Mouse (Mus musculus): ENCODE results near the gene Khdc3.
"Not testable (repeated sequence)": the region's sequence is repeated elsewhere in the genome, so short reads cannot be mapped to it uniquely, and the experiment has no call there.

Gene Khdc3

GRCm38 (mm10) chr9:73101536-73101935 is at the start of gene Khdc3:
Khdc3 (plus strand) TSS chr9:73101836.
- no peak for DNase-seq

- DNase-seq: no peak
Measured at GRCm38 (mm10) chr9:73055441-73055911, 46.2 kb upstream of the Khdc3 start.

GRCm38 (mm10) chr9:73059224-73059623 is 42.4 kb upstream of the Khdc3 start:
- DNase-seq: no peak

GRCm38 (mm10) chr9:73063621-73064290 is 37.9 kb upstream of the Khdc3 start:
- no peak for DNase-seq

GRCm38 (mm10) chr9:73067086-73067485 is 34.5 kb upstream of the Khdc3 start:
- DNase-seq: peak; percentile 44

GRCm38 (mm10) chr9:73068230-73068679 is 33.4 kb upstream of the Khdc3 start:
- DNase-seq: peak; percentile 8

- no peak for DNase-seq
Measured at GRCm38 (mm10) chr9:73068688-73069087, 32.9 kb upstream of the Khdc3 start.

- DNase-seq: no peak
Measured at GRCm38 (mm10) chr9:73070971-73071659, 30.5 kb upstream of the Khdc3 start.

- no peak for DNase-seq
Measured at GRCm38 (mm10) chr9:73072426-73072825, 29.2 kb upstream of the Khdc3 start.

GRCm38 (mm10) chr9:73073169-73073568 is 28.5 kb upstream of the Khdc3 start:
- no peak for DNase-seq

- DNase-seq: not testable (repeated sequence)
Measured at GRCm38 (mm10) chr9:73079349-73079748, 22.3 kb upstream of the Khdc3 start.

GRCm38 (mm10) chr9:73079801-73080325 is 21.8 kb upstream of the Khdc3 start:
- DNase-seq: no peak

- DNase-seq: no peak
Measured at GRCm38 (mm10) chr9:73082291-73083000, 19.2 kb upstream of the Khdc3 start.

GRCm38 (mm10) chr9:73083956-73084355 is 17.7 kb upstream of the Khdc3 start:
- no peak for DNase-seq

- DNase-seq: no peak
Measured at GRCm38 (mm10) chr9:73085845-73086244, 15.8 kb upstream of the Khdc3 start.

- DNase-seq: no peak
Measured at GRCm38 (mm10) chr9:73087121-73087520, 14.5 kb upstream of the Khdc3 start.

GRCm38 (mm10) chr9:73087581-73087980 is 14.1 kb upstream of the Khdc3 start:
- no peak for DNase-seq

- no peak for DNase-seq
Measured at GRCm38 (mm10) chr9:73089222-73089920, 12.3 kb upstream of the Khdc3 start.

GRCm38 (mm10) chr9:73090121-73090520 is 11.5 kb upstream of the Khdc3 start:
- DNase-seq: no peak

GRCm38 (mm10) chr9:73091747-73092146 is 9.9 kb upstream of the Khdc3 start:
- no peak for DNase-seq

GRCm38 (mm10) chr9:73094580-73094979 is 7.1 kb upstream of the Khdc3 start:
- no peak for DNase-seq

- DNase-seq: no peak
Measured at GRCm38 (mm10) chr9:73097898-73098297, 3.7 kb upstream of the Khdc3 start.

GRCm38 (mm10) chr9:73102181-73102580 is 545 bp downstream of the Khdc3 start, which contains the start of gene Gm20509:
Gm20509 (plus strand) TSS chr9:73102470.
- no peak for DNase-seq

Measured in liver (tissue).